Mouse (Mus musculus) stomach, embryonic 16.5 days (tissue): ENCODE data around the gene Frmd4a. TPM values are rescaled to one million over a fixed set of nuclear protein-coding genes. Genes with fewer than 3 reads are reported as not detected.

Experiments used
- ATAC-seq: fragments of 200-750 bp; cut with Nextera tagmentation; 2 replicates; pipeline ENCODE4 v1.8.0; 2017; ENCODE audit warnings: moderate number of reproducible peaks, moderate TSS enrichment; ENCODE audit not compliant: insufficient read depth, low FRiP score
- H3K27ac ChIP-seq: fragments of 300-500 bp; sonication (generic); 2 replicates; pipeline ENCODE4 v1.5.1; 2014; ENCODE audit warnings: low read length
- H3K27me3 ChIP-seq: fragments of 300-500 bp; sonication (generic); 2 replicates; pipeline ENCODE4 v1.6.1; 2014; ENCODE audit warnings: low read length, control low read depth, mixed read lengths; ENCODE audit not compliant: control insufficient read depth, insufficient read depth
- H3K36me3 ChIP-seq: fragments of 300-500 bp; sonication (generic); 2 replicates; pipeline ENCODE4 v1.6.1; 2014; ENCODE audit warnings: low read length; ENCODE audit not compliant: control insufficient read depth, insufficient read depth
- H3K4me1 ChIP-seq: fragments of 300-500 bp; sonication (generic); 2 replicates; pipeline ENCODE4 v1.6.1; 2014; ENCODE audit warnings: low read length, control low read depth, mixed read lengths; ENCODE audit not compliant: control insufficient read depth, insufficient read depth
- H3K4me2 ChIP-seq: fragments of 300-500 bp; sonication (generic); 2 replicates; pipeline ENCODE4 v1.6.1; 2014; ENCODE audit warnings: low read depth, low read length, mixed read lengths
- H3K4me3 ChIP-seq: fragments of 300-500 bp; sonication (generic); replicated peaks from 2 replicates; pipeline ENCODE4 v1.5.1; 2014; ENCODE audit warnings: mild to moderate bottlenecking, low read length
- H3K9ac ChIP-seq: fragments of 300-500 bp; sonication (generic); 2 replicates; pipeline ENCODE4 v1.6.1; 2014; ENCODE audit warnings: low read length
- H3K9me3 ChIP-seq: fragments of 300-500 bp; sonication (generic); replicated peaks from 2 replicates; pipeline ENCODE4 v1.6.1; 2016; ENCODE audit warnings: low read length, control low read depth; ENCODE audit not compliant: control insufficient read depth
- WGBS: fragments of 180-500 bp; shearing (Covaris S2); extraction: QIAGEN DNeasy Blood & Tissue Kit; methylation state at CpG from one replicate; pipeline ENCODE4 v1.1.7; 2014; 5-methylcytosine and 5-hydroxymethylcytosine counted together
- polyA plus RNA-seq: library from polyadenylated mRNA; unstranded; fragments of >200 nt; fragmentation: Nextera tagmentation; extraction: Ambion mirVana; gene quantifications from 2 replicates; pipeline ENCODE4 v1.2.1, GENCODE M21; 2015

Gene Frmd4a
- polyA plus RNA-seq, 1 experiment from 2014 or later: 19.6 TPM

GRCm38 (mm10) chr2:4574251-4574650 lies 556.7 kb downstream of the Frmd4a start:
- Histone ChIP-seq H3K9me3 (no peaks in the 10 kb centered on the region), H3K9ac (no peak overlapping the region), H3K27ac (no peak overlapping the region), H3K4me2 (no peak overlapping the region), H3K4me1 (peaks cover 29% of the 10 kb centered on the region), H3K4me3 (no peak overlapping the region), H3K27me3 (no peaks in the 10 kb centered on the region), H3K36me3 (0 out of 2 replicates have a peak, but pooled peaks cover 9% of the 10 kb centered on the region)
- WGBS: 89% methylated on average over 5 of the region's 5 CpGs
- ATAC-seq: no peak

DNA sequence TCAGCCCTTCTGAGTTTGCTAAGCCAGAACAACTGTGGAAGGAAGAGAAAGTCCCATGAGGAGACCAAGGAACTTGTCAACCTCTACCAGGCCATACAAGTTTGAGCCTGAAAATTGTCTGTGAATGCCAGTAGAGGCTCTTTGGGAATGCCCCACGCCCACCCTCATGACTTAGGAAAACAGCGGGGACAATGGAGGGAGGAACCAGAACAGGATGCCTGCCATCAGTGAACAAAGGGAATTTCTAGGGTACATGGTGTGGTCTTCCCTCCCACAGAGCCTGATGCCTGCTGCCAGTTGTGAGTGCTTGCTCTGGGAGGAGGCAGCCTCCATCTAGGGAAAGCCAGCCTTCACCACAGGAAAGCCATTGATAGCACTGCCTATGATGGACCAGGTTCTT lies 557.6 kb downstream of the Frmd4a start:
- H3K36me3 ChIP-seq: 0 out of 2 replicates have a peak, but pooled peaks cover 9% of the 10 kb centered on the region
- H3K27ac ChIP-seq: peak overlapping the region; percentile 12; the same call in 1 of the 2 replicates

DNA sequence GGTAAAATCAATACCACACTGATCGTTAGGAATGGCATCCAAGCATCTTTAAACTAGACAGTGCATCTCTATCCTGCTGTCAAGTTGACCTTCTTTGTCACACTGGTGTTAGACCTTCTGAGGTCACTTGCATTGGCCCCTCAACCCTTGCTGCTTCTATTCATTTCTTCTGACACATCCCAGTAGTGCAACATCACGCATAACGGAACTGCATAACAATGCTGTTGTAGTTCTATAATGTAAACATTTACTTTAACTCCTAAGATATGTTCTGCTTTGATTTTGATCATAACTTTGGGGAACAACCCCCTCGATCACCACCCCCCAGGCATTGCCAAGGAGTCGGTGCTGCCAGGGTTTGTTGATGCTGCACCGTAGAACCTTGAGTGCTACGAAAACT lies 558.5 kb downstream of the Frmd4a start:
- no peak overlapping the region for H3K27ac ChIP-seq
- no peak overlapping the region for H3K4me3 ChIP-seq
- H3K4me1 ChIP-seq: peaks cover 28% of the 10 kb centered on the region
- H3K27me3 ChIP-seq: no peaks in the 10 kb centered on the region
- H3K4me2 ChIP-seq: no peak overlapping the region
- no peak for ATAC-seq
- no peak overlapping the region for H3K9ac ChIP-seq
- WGBS: 76% methylated on average over 7 of the region's 7 CpGs
- H3K36me3 ChIP-seq: 0 out of 2 replicates have a peak, but pooled peaks cover 9% of the 10 kb centered on the region
- H3K9me3 ChIP-seq: no peaks in the 10 kb centered on the region

More for the DNA sequence above, 557.6 kb downstream of the Frmd4a start:
- Histone ChIP-seq H3K4me1 (peaks cover 30% of the 10 kb centered on the region), H3K4me3 (no peak overlapping the region), H3K9ac (no peak overlapping the region), H3K27me3 (no peaks in the 10 kb centered on the region), H3K9me3 (no peaks in the 10 kb centered on the region), H3K4me2 (no peak overlapping the region)
- no peak for ATAC-seq
- 64% methylated on average over 2 of the region's 2 CpGs for WGBS

GRCm38 (mm10) chr2:4578291-4578690 lies 560.8 kb downstream of the Frmd4a start:
- 74% methylated on average over 5 of the region's 5 CpGs for WGBS
- Histone ChIP-seq H3K4me1 (peaks cover 28% of the 10 kb centered on the region), H3K4me3 (no peak overlapping the region), H3K36me3 (no peaks in the 10 kb centered on the region), H3K27ac (peak overlapping the region; percentile 89), H3K27me3 (no peaks in the 10 kb centered on the region), H3K9ac (no peak overlapping the region), H3K9me3 (no peaks in the 10 kb centered on the region), H3K4me2 (no peak overlapping the region)
- no peak for ATAC-seq

DNA sequence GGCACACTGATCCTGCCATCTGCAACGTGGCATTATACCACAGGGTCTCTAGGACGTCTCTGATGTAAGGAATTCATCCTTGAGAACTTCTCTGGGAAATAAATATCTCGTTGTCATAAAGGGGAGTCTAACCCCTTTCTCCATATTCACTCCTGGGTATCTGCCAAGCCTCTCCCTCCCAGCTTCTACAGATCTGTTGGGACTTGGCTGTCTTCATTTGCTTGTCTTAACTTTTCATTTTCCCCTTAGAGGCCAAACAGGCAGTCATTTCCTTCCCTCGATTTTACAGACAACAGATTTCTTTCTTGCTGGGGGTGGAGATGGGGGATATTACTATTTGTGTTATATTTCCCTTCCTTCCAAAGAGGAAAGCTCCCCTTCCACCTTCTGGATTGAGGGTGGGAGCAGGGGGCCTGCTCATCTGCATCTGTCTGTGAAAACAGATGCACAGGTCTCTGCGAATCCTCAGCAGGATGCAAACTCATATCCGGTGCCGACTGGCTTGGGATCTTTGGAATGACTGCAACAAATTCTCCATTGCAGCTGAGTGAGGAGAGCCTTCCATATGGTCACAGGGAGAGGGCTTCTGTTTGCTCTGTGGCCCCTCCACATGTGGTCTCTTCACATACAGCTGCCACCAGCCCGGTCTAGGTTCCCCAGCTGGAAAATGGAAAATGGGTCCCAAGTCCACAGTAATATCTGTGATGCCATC lies 562.0 kb downstream of the Frmd4a start:
- H3K4me1 ChIP-seq: peaks cover 24% of the 10 kb centered on the region
- no peaks in the 10 kb centered on the region for H3K9me3 ChIP-seq
- H3K36me3 ChIP-seq: no peaks in the 10 kb centered on the region
- H3K4me2 ChIP-seq: 0 out of 2 replicates have a peak overlapping the region, but pooled peaks have one; percentile 6
- ATAC-seq: peak; percentile 30; the same call in 1 of the 2 replicates
- H3K27me3 ChIP-seq: no peaks in the 10 kb centered on the region
- peak overlapping the region; percentile 89 for H3K27ac ChIP-seq
- WGBS: 47% methylated on average over 8 of the region's 8 CpGs
- no peak overlapping the region for H3K4me3 ChIP-seq
- no peak overlapping the region for H3K9ac ChIP-seq

- Histone ChIP-seq H3K27me3 (no peaks in the 10 kb centered on the region), H3K4me1 (peaks cover 24% of the 10 kb centered on the region), H3K27ac (0 out of 2 replicates have a peak overlapping the region, but pooled peaks have one; percentile 89), H3K9ac (no peak overlapping the region), H3K9me3 (no peaks in the 10 kb centered on the region), H3K4me3 (no peak overlapping the region), H3K36me3 (no peaks in the 10 kb centered on the region), H3K4me2 (no peak overlapping the region)
- WGBS: 83% methylated on average over 6 of the region's 6 CpGs
- ATAC-seq: no peak
These were observed 563.1 kb downstream of the Frmd4a start for GRCm38 (mm10) chr2:4580666-4581065.

DNA sequence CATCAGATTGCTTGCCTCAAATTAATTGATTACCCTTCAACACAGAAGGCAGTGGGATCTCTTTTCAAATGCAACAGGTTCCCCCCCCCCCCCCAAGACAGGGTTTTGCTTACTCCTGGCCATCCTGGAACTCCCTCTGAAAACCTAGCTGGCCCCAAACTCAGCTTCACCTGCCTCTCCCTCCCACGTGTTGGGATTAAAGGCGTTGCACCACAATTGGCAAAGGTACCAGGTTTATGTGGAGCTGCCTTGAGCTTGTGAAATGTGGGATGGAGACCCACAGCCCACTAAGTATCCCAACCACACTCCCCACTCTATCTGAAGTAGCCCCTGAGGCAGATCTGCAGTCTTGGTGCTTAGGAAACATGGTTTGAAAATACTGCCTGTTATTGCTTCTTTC lies 565.4 kb downstream of the Frmd4a start:
- H3K4me3 ChIP-seq: no peak overlapping the region
- no peaks in the 10 kb centered on the region for H3K27me3 ChIP-seq
- no peak overlapping the region for H3K9ac ChIP-seq
- ATAC-seq: no peak
- H3K4me1 ChIP-seq: peaks cover 33% of the 10 kb centered on the region
- H3K9me3 ChIP-seq: no peaks in the 10 kb centered on the region
- no peaks in the 10 kb centered on the region; the same call in 1 of the 2 replicates for H3K36me3 ChIP-seq
- H3K27ac ChIP-seq: no peak overlapping the region
- WGBS: 73% methylated on average over 2 of the region's 2 CpGs
- no peak overlapping the region for H3K4me2 ChIP-seq

DNA sequence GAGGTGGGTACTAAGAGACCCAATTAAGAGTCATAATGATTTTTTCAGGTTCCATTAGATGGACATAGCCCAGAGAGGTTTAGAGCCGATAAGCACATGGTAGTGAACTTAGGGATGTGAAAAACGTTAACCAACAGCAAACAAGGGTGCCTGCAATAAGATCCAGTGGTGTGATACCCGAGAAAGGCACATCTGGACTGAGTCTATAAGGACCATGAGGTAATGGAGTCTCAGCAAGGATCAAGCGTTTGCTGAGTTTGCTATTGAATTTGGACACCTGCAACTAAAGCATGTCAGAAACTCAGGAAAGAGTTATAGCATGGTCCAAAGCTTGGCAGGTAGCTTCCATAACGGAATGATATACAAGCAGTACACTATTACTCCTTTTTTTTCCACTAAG lies 566.7 kb downstream of the Frmd4a start:
- H3K27ac ChIP-seq: no peak overlapping the region
- no peak for ATAC-seq
- peaks cover 27% of the 10 kb centered on the region for H3K4me1 ChIP-seq
- H3K9ac ChIP-seq: no peak overlapping the region
- H3K36me3 ChIP-seq: no peaks in the 10 kb centered on the region; the same call in 1 of the 2 replicates
- no peak overlapping the region for H3K4me2 ChIP-seq
- no peaks in the 10 kb centered on the region for H3K9me3 ChIP-seq
- WGBS: 81% methylated on average over 5 of the region's 5 CpGs
- H3K27me3 ChIP-seq: no peaks in the 10 kb centered on the region
- no peak overlapping the region for H3K4me3 ChIP-seq

- no peak for ATAC-seq
- Histone ChIP-seq H3K9me3 (no peaks in the 10 kb centered on the region), H3K9ac (no peak overlapping the region; the same call in 1 of the 2 replicates), H3K27me3 (no peaks in the 10 kb centered on the region), H3K4me3 (no peak overlapping the region), H3K36me3 (peaks cover 4% of the 10 kb centered on the region; the same call in 1 of the 2 replicates), H3K4me2 (no peak overlapping the region), H3K27ac (peak overlapping the region; percentile 90), H3K4me1 (peaks cover 21% of the 10 kb centered on the region)
- WGBS: 64% methylated on average over 11 of the region's 11 CpGs
These were observed 568.7 kb downstream of the Frmd4a start for GRCm38 (mm10) chr2:4586245-4586644.
